Mouse (Mus musculus): Measurements from ENCODE around the gene Gm3435.
"Not testable (repeated sequence)": the region's sequence is repeated elsewhere in the genome, so short reads cannot be mapped to it uniquely, and the experiment has no call there.

The Gm3435 gene

GRCm38 (mm10) chr17:15040455-15040854 lies 30.5 kb downstream of the Gm3435 start:
- not testable (repeated sequence) for DNase-seq (ENCODE audit: low spot score)

- peak; percentile 25 for DNase-seq (ENCODE audit: low spot score)
These were observed 31.3 kb downstream of the Gm3435 start, which contains the start of the genes Ermard, Tcte3 and Gm3448 for GRCm38 (mm10) chr17:15041175-15041729. Gene Ermard, plus strand, starts transcription at chr17:15041208. Gene Tcte3, minus strand, starts transcription at chr17:15041488. Gene Gm3448, minus strand, starts transcription at chr17:15041537.

GRCm38 (mm10) chr17:15050338-15050737 lies 40.4 kb downstream of the Gm3435 start:
- not testable (repeated sequence) for DNase-seq (ENCODE audit: low spot score)

GRCm38 (mm10) chr17:15052766-15053165 lies 42.8 kb downstream of the Gm3435 start:
- DNase-seq (ENCODE audit: low spot score) = not testable (repeated sequence)

GRCm38 (mm10) chr17:15053183-15053828 lies 43.3 kb downstream of the Gm3435 start:
- DNase-seq (ENCODE audit: low spot score) = not testable (repeated sequence)

GRCm38 (mm10) chr17:15053829-15054200 lies 43.8 kb downstream of the Gm3435 start:
- not testable (repeated sequence) for DNase-seq (ENCODE audit: low spot score)

- DNase-seq (ENCODE audit: low spot score) = no peak
These were observed 45.9 kb downstream of the Gm3435 start for GRCm38 (mm10) chr17:15055925-15056324.

GRCm38 (mm10) chr17:15058161-15058591 lies 48.2 kb downstream of the Gm3435 start:
- no peak for DNase-seq (ENCODE audit: low spot score)

GRCm38 (mm10) chr17:15059646-15060045 lies 49.7 kb downstream of the Gm3435 start:
- DNase-seq (ENCODE audit: low spot score) = no peak

- no peak for DNase-seq (ENCODE audit: low spot score)
These were observed 50.4 kb downstream of the Gm3435 start for GRCm38 (mm10) chr17:15060356-15060755.

GRCm38 (mm10) chr17:15065391-15066024 lies 55.5 kb downstream of the Gm3435 start:
- no peak for DNase-seq (ENCODE audit: low spot score)

GRCm38 (mm10) chr17:15066066-15066465 lies 56.1 kb downstream of the Gm3435 start:
- no peak for DNase-seq (ENCODE audit: low spot score)

- no peak for DNase-seq (ENCODE audit: low spot score)
These were observed 56.9 kb downstream of the Gm3435 start for GRCm38 (mm10) chr17:15066911-15067310.

GRCm38 (mm10) chr17:15068040-15068792 lies 58.2 kb downstream of the Gm3435 start:
- DNase-seq (ENCODE audit: low spot score) = no peak

GRCm38 (mm10) chr17:15069124-15069523 lies 59.1 kb downstream of the Gm3435 start:
- no peak for DNase-seq (ENCODE audit: low spot score)

Measured in T-cell, adult 2 months (primary cell).